ENCODE assay signal across 27 mouse cellular contexts in genomic region chr11:4062981-4063380, GRCm38 (mm10). TPM values are rescaled to one million over a fixed set of nuclear protein-coding genes. Genes with fewer than 3 reads are reported as not detected.
DNase-seq lines count a peak whose midpoint lies in the region; ATAC-seq lines count a peak whose summit lies in the region.
"Had no signal": no experiment of that assay in that cellular context is flagged by ENCODE, and none has a peak within 500 bp of the region (broad histone marks: within the 10 kb centered on the region; RNA-seq: fewer than 3 reads in every experiment).

No protein-coding gene starts in this region.

- H3K4me1 ChIP-seq in lung, embryonic 16.5 days (replicated peaks; ENCODE audit: control insufficient read depth, insufficient read depth, low read length), result peaks cover 4% of the 10 kb centered on the region
- H3K4me1 ChIP-seq in hindbrain, embryonic 10.5 days (replicated peaks), result no peaks in the 10 kb centered on the region
- H3K4me1 ChIP-seq: heart, embryonic 10.5 days; hindbrain, embryonic 13.5 days had no signal

- no peaks in the 10 kb centered on the region for H3K27me3 ChIP-seq in lung, embryonic 16.5 days (ENCODE audit: control insufficient read depth, insufficient read depth, low read depth, low read length)
- no peaks in the 10 kb centered on the region for H3K27me3 ChIP-seq in hindbrain, embryonic 10.5 days (ENCODE audit: insufficient read depth, poor library complexity, severe bottlenecking)

- H3K27ac ChIP-seq in lung, embryonic 16.5 days (ENCODE audit: low read length), result peak overlapping the region; percentile 77
- H3K27ac ChIP-seq in hindbrain, embryonic 10.5 days, result no peak overlapping the region
- H3K27ac ChIP-seq: gastrocnemius, adult 2 months; heart, embryonic 10.5 days; hindbrain, embryonic 13.5 days; hindbrain, postnatal 0 days had no signal

- no peak overlapping the region for H3K9ac ChIP-seq in lung, embryonic 16.5 days (ENCODE audit: low read length)
- H3K9ac ChIP-seq: forebrain, postnatal 0 days; hindbrain, embryonic 13.5 days had no signal

- H3K4me3 ChIP-seq in lung, embryonic 16.5 days (ENCODE audit: low read length), result no peak overlapping the region
- H3K4me3 ChIP-seq in hindbrain, embryonic 10.5 days, result no peak overlapping the region
- H3K4me3 ChIP-seq: gastrocnemius, adult 2 months; heart, embryonic 10.5 days; hindbrain, embryonic 13.5 days had no signal

- no peak overlapping the region for H3K4me2 ChIP-seq in lung, embryonic 16.5 days (ENCODE audit: low read depth, low read length)
- H3K4me2 ChIP-seq: hindbrain, embryonic 13.5 days had no signal

- H3K36me3 ChIP-seq in lung, embryonic 16.5 days (ENCODE audit: control insufficient read depth, insufficient read depth, low read length), result no peaks in the 10 kb centered on the region
- H3K36me3 ChIP-seq in hindbrain, embryonic 10.5 days, result no peaks in the 10 kb centered on the region
- H3K36me3 ChIP-seq: heart, embryonic 10.5 days; hindbrain, embryonic 13.5 days had no signal

- ATAC-seq in lung, embryonic 16.5 days (ENCODE audit: low read depth), result peak; percentile 70
- ATAC-seq in granulocyte monocyte progenitor cell, adult 5-6 weeks (replicated peaks; ENCODE audit: poor library complexity, severe bottlenecking), result no peak
- ATAC-seq: activated CD4-positive, CD25-positive, alpha-beta regulatory T cell, adult 4 months; forebrain, postnatal 0 days; hindbrain, postnatal 0 days; Patski had no signal

- no peaks in the 10 kb centered on the region for H3K9me3 ChIP-seq in lung, embryonic 16.5 days (ENCODE audit: control insufficient read depth, low read length)
- H3K9me3 ChIP-seq in hindbrain, embryonic 10.5 days, result no peaks in the 10 kb centered on the region
- H3K9me3 ChIP-seq: heart, embryonic 10.5 days; hindbrain, embryonic 13.5 days had no signal

- peak; percentile 14 for DNase-seq in retina, postnatal 1 day
- DNase-seq in retina, embryonic 14.5 days (ENCODE audit: low spot score), result no peak
- peak; percentile 86 for DNase-seq in lung, postnatal 25 days (ENCODE audit: low spot score)
- DNase-seq in urinary bladder, postnatal 14 days (ENCODE audit: low spot score), result no peak
- no peak for DNase-seq in hindbrain, embryonic 10.5 days (ENCODE audit: low spot score)
- DNase-seq: adrenal gland, postnatal 14 days; cerebellum, adult 11-12 months; cerebellum, adult 9-10 months; cerebellum, postnatal 36 days; forebrain, postnatal 0 days; gastrocnemius, adult 2 months; gastrocnemius, postnatal 25 days; heart, adult 11 months; heart, postnatal 10 days; heart, postnatal 4 days had no signal

- 40% methylated on average over 6 of the region's 6 CpGs for WGBS in lung, embryonic 16.5 days
- WGBS in hindbrain, embryonic 10.5 days, result 61% methylated on average over 6 of the region's 6 CpGs

RNA-seq across cellular contexts. Expression of gene Sec14l3, which starts 1.7 kb away (rescaled TPM):
- 41.5 and 63.9 TPM in 2 replicates for polyA plus RNA-seq in lung, embryonic 16.5 days (2015; fragmentation: Nextera tagmentation; extraction: Ambion mirVana)
- not detected in 2 replicates for total RNA-seq in granulocyte monocyte progenitor cell, adult 5-6 weeks (2014; fragmentation: Nextera tagmentation)
- not detected in 2 replicates for total RNA-seq in granulocyte monocyte progenitor cell, adult 5-6 weeks (2017)
- not detected in 2 replicates for polyA plus RNA-seq in hindbrain, embryonic 10.5 days (2016; fragmentation: Nextera tagmentation; extraction: Ambion mirVana)
- total RNA-seq: adrenal gland, adult 18-20 months; CH12.LX; gastrocnemius, adult 2 months; gastrocnemius, postnatal 25 days; heart, postnatal 4 days had no signal
- polyA plus RNA-seq: activated CD4-positive, CD25-positive, alpha-beta regulatory T cell, adult 4 months; embryonic facial prominence, embryonic 11.5 days; heart, embryonic 10.5 days; heart, embryonic 14.5 days; Patski had no signal

RNA-seq across cellular contexts. Expression of gene Sec14l4, which starts 31.7 kb away (rescaled TPM):
- polyA plus RNA-seq in lung, embryonic 16.5 days (2015; fragmentation: Nextera tagmentation; extraction: Ambion mirVana), result 24.1 and 29.7 TPM in 2 replicates
- not detected in 2 replicates for total RNA-seq in granulocyte monocyte progenitor cell, adult 5-6 weeks (2014; fragmentation: Nextera tagmentation)
- not detected in 2 replicates for total RNA-seq in granulocyte monocyte progenitor cell, adult 5-6 weeks (2017)
- not detected in 2 replicates for polyA plus RNA-seq in hindbrain, embryonic 10.5 days (2016; fragmentation: Nextera tagmentation; extraction: Ambion mirVana)
- total RNA-seq: forebrain, postnatal 0 days; gastrocnemius, adult 2 months; gastrocnemius, postnatal 25 days; heart, postnatal 4 days; hindbrain, postnatal 0 days had no signal
- polyA plus RNA-seq: activated CD4-positive, CD25-positive, alpha-beta regulatory T cell, adult 4 months; embryonic facial prominence, embryonic 11.5 days; forebrain, embryonic 11.5 days; forebrain, postnatal 0 days; heart, embryonic 14.5 days; hindbrain, embryonic 13.5 days; hindbrain, postnatal 0 days; Patski had no signal

RNA-seq across cellular contexts. Expression of gene Mtfp1, which starts 32.3 kb away (rescaled TPM):
- 9.5 and 9.6 TPM in 2 replicates for polyA plus RNA-seq in lung, embryonic 16.5 days (2015; fragmentation: Nextera tagmentation; extraction: Ambion mirVana)
- 9.9 and 11.1 TPM in 2 replicates for total RNA-seq in granulocyte monocyte progenitor cell, adult 5-6 weeks (2014; fragmentation: Nextera tagmentation)
- total RNA-seq in granulocyte monocyte progenitor cell, adult 5-6 weeks (2017), result 8.7 and 13.3 TPM in 2 replicates
- 8.7 and 9.9 TPM in 2 replicates for polyA plus RNA-seq in hindbrain, embryonic 10.5 days (2016; fragmentation: Nextera tagmentation; extraction: Ambion mirVana)

Comparison
In these comparisons a context has a peak if more than half of its experiments do, and no peak if none do; other contexts are left out.
1. DNase-seq: peak in retina, postnatal 1 day (single experiment) and lung, postnatal 25 days (single experiment); none in retina, embryonic 14.5 days (single experiment), urinary bladder, postnatal 14 days (single experiment) and hindbrain, embryonic 10.5 days (single experiment).
2. RNA of gene Sec14l3, which starts 1.7 kb away (polyA plus RNA-seq): 41.5 to 63.9 TPM in lung, embryonic 16.5 days; not detected in hindbrain, embryonic 10.5 days; every median in the first group is over 10 times any median in the second.
3. RNA of gene Sec14l4, which starts 31.7 kb away (polyA plus RNA-seq): 24.1 to 29.7 TPM in lung, embryonic 16.5 days; not detected in hindbrain, embryonic 10.5 days; every median in the first group is over 10 times any median in the second.